Mouse (Mus musculus): ENCODE data around the gene 1700034J05Rik. TPM values are rescaled to one million over a fixed set of nuclear protein-coding genes. Genes with fewer than 3 reads are reported as not detected.

1700034J05Rik gene
- polyA plus RNA-seq, 1 experiment: not detected

- Histone ChIP-seq H3K27ac (ENCODE audit: insufficient read depth, low read length) (no peak overlapping the region), H3K4me1 (ENCODE audit: control insufficient read depth, insufficient read depth, low read length) (no peaks in the 10 kb centered on the region), H3K27me3 (ENCODE audit: control insufficient read depth, insufficient read depth, low read length, poor library complexity, severe bottlenecking) (no peaks in the 10 kb centered on the region), H3K36me3 (ENCODE audit: control insufficient read depth, insufficient read depth, low read length, poor library complexity, severe bottlenecking) (no peaks in the 10 kb centered on the region), H3K4me3 (ENCODE audit: low read depth, low read length) (no peak overlapping the region), H3K9me3 (replicated peaks; ENCODE audit: control insufficient read depth, insufficient read depth, low read length, poor library complexity, severe bottlenecking) (no peaks in the 10 kb centered on the region), H3K9ac (ENCODE audit: low read depth, poor library complexity, severe bottlenecking) (no peak overlapping the region)
- no peak for TF ChIP-seq CTCF (IDR thresholded peaks at IDR 0.05; ENCODE audit: low read depth, low read length)
- TF ChIP-seq POLR2A (IDR thresholded peaks at IDR 0.05; ENCODE audit: insufficient read depth, low read length): no peak
- no peak for TF ChIP-seq EP300 (IDR thresholded peaks at IDR 0.05; ENCODE audit: insufficient read depth, low read depth, low read length)
These were observed 7.7 kb upstream of the 1700034J05Rik start for GRCm38 (mm10) chr6:146961832-146962481.

GRCm38 (mm10) chr6:146960956-146961355 lies 6.7 kb upstream of the 1700034J05Rik start:
- no peak for TF ChIP-seq CTCF (IDR thresholded peaks at IDR 0.05; ENCODE audit: low read depth, low read length)
- TF ChIP-seq EP300 (IDR thresholded peaks at IDR 0.05; ENCODE audit: insufficient read depth, low read depth, low read length): no peak
- no peak for TF ChIP-seq POLR2A (IDR thresholded peaks at IDR 0.05; ENCODE audit: insufficient read depth, low read length)

GRCm38 (mm10) chr6:146959908-146960680 lies 5.9 kb upstream of the 1700034J05Rik start:
- H3K4me3 ChIP-seq (ENCODE audit: low read depth, low read length): no peak overlapping the region
- H3K9me3 ChIP-seq (replicated peaks; ENCODE audit: control insufficient read depth, insufficient read depth, low read length, poor library complexity, severe bottlenecking): no peaks in the 10 kb centered on the region
- H3K9ac ChIP-seq (ENCODE audit: low read depth, poor library complexity, severe bottlenecking): no peak overlapping the region
- TF ChIP-seq EP300 (IDR thresholded peaks at IDR 0.05; ENCODE audit: insufficient read depth, low read depth, low read length) (no peak), POLR2A (IDR thresholded peaks at IDR 0.05; ENCODE audit: insufficient read depth, low read length) (no peak)
- H3K36me3 ChIP-seq (ENCODE audit: control insufficient read depth, insufficient read depth, low read length, poor library complexity, severe bottlenecking): no peaks in the 10 kb centered on the region
- H3K27me3 ChIP-seq (ENCODE audit: control insufficient read depth, insufficient read depth, low read length, poor library complexity, severe bottlenecking): no peaks in the 10 kb centered on the region
- H3K27ac ChIP-seq (ENCODE audit: insufficient read depth, low read length): no peak overlapping the region
- no peaks in the 10 kb centered on the region for H3K4me1 ChIP-seq (ENCODE audit: control insufficient read depth, insufficient read depth, low read length)

More at GRCm38 (mm10) chr6:146960956-146961355, 6.7 kb upstream of the 1700034J05Rik start:
- Histone ChIP-seq H3K27me3 (ENCODE audit: control insufficient read depth, insufficient read depth, low read length, poor library complexity, severe bottlenecking) (no peaks in the 10 kb centered on the region), H3K4me3 (ENCODE audit: low read depth, low read length) (no peak overlapping the region), H3K9ac (ENCODE audit: low read depth, poor library complexity, severe bottlenecking) (no peak overlapping the region), H3K36me3 (ENCODE audit: control insufficient read depth, insufficient read depth, low read length, poor library complexity, severe bottlenecking) (no peaks in the 10 kb centered on the region), H3K9me3 (replicated peaks; ENCODE audit: control insufficient read depth, insufficient read depth, low read length, poor library complexity, severe bottlenecking) (no peaks in the 10 kb centered on the region), H3K4me1 (ENCODE audit: control insufficient read depth, insufficient read depth, low read length) (no peaks in the 10 kb centered on the region), H3K27ac (ENCODE audit: insufficient read depth, low read length) (no peak overlapping the region)

DNA sequence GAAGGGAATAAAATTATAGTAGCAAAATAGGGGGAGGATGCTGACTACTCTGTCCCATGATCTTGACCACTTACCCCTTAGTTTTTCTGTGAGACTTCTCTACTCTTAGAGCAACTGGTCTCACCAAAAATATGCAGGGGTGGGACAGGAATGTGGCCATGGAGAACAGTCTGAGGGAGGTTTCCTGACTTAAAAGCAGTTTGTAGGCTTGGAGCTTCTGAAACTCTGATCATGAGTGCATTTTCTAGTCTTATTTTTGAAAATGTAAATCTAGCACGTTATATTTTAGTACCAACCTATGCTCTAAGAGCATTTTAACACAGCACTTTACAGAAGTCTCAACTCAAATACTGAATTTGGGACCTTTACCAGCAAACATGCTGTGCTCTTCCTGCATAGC lies 4.5 kb upstream of the 1700034J05Rik start:
- Histone ChIP-seq H3K4me3 (ENCODE audit: low read depth, low read length) (no peak overlapping the region), H3K9me3 (replicated peaks; ENCODE audit: control insufficient read depth, insufficient read depth, low read length, poor library complexity, severe bottlenecking) (no peaks in the 10 kb centered on the region), H3K9ac (ENCODE audit: low read depth, poor library complexity, severe bottlenecking) (no peak overlapping the region), H3K27ac (ENCODE audit: insufficient read depth, low read length) (no peak overlapping the region), H3K36me3 (ENCODE audit: control insufficient read depth, insufficient read depth, low read length, poor library complexity, severe bottlenecking) (no peaks in the 10 kb centered on the region), H3K27me3 (ENCODE audit: control insufficient read depth, insufficient read depth, low read length, poor library complexity, severe bottlenecking) (no peaks in the 10 kb centered on the region), H3K4me1 (ENCODE audit: control insufficient read depth, insufficient read depth, low read length) (no peaks in the 10 kb centered on the region)
- TF ChIP-seq EP300 (IDR thresholded peaks at IDR 0.05; ENCODE audit: insufficient read depth, low read depth, low read length): no peak
- no peak for TF ChIP-seq POLR2A (IDR thresholded peaks at IDR 0.05; ENCODE audit: insufficient read depth, low read length)
- no peak for TF ChIP-seq CTCF (IDR thresholded peaks at IDR 0.05; ENCODE audit: low read depth, low read length)

DNA sequence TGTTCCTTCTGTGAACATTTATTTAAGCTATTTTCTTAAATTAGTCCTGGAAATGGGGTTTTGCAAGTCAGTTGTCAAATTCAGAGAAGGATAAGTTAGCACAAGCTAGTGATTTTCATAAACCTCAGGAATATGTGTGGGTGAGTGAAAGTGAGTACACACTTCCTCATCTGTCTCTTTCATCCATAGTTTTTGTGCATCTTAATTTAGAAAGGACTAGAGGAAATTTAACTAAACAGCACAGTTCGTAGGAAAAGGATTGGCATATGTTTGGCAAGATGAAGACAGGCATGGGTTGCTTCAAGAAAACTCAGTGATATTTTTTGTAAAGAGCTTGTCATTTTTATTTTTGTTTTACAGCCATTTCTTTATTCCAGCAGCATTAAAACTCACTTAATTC lies 2.7 kb upstream of the 1700034J05Rik start:
- Histone ChIP-seq H3K27me3 (ENCODE audit: control insufficient read depth, insufficient read depth, low read length, poor library complexity, severe bottlenecking) (no peaks in the 10 kb centered on the region), H3K9ac (ENCODE audit: low read depth, poor library complexity, severe bottlenecking) (no peak overlapping the region)
- no peak for TF ChIP-seq CTCF (IDR thresholded peaks at IDR 0.05; ENCODE audit: low read depth, low read length)
- TF ChIP-seq POLR2A (IDR thresholded peaks at IDR 0.05; ENCODE audit: insufficient read depth, low read length): no peak
- no peak for TF ChIP-seq EP300 (IDR thresholded peaks at IDR 0.05; ENCODE audit: insufficient read depth, low read depth, low read length)

DNA sequence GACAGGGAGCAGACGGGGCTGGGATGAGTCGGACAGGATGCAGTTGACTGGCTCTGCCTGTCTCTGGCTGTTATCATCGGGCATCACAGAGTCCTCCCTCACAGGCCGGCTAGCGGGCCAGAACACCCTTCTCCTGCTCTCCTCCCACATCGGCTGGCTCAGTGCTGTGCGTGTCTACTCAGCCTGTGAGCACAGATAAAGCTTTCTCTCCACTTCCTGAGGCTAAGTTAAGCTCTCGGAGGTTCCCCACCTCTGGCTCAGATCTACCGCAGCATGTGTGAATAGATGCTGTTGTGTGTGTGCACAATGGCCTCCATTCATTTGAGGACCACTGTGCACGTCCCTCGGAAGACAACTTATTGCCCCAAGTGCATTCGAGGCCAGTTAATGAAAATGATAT lies 1.7 kb upstream of the 1700034J05Rik start:
- H3K9ac ChIP-seq (ENCODE audit: low read depth, poor library complexity, severe bottlenecking): no peak overlapping the region
- H3K27me3 ChIP-seq (ENCODE audit: control insufficient read depth, insufficient read depth, low read length, poor library complexity, severe bottlenecking): no peaks in the 10 kb centered on the region
- H3K9me3 ChIP-seq (replicated peaks; ENCODE audit: control insufficient read depth, insufficient read depth, low read length, poor library complexity, severe bottlenecking): no peaks in the 10 kb centered on the region
- H3K27ac ChIP-seq (ENCODE audit: insufficient read depth, low read length): no peak overlapping the region
- H3K4me1 ChIP-seq (ENCODE audit: control insufficient read depth, insufficient read depth, low read length): no peaks in the 10 kb centered on the region
- TF ChIP-seq CTCF (IDR thresholded peaks at IDR 0.05; ENCODE audit: low read depth, low read length): no peak
- no peak for TF ChIP-seq POLR2A (IDR thresholded peaks at IDR 0.05; ENCODE audit: insufficient read depth, low read length)
- no peak for TF ChIP-seq EP300 (IDR thresholded peaks at IDR 0.05; ENCODE audit: insufficient read depth, low read depth, low read length)
- no peak overlapping the region for H3K4me3 ChIP-seq (ENCODE audit: low read depth, low read length)
- no peaks in the 10 kb centered on the region for H3K36me3 ChIP-seq (ENCODE audit: control insufficient read depth, insufficient read depth, low read length, poor library complexity, severe bottlenecking)

More for the DNA sequence above, 2.7 kb upstream of the 1700034J05Rik start:
- no peaks in the 10 kb centered on the region for H3K4me1 ChIP-seq (ENCODE audit: control insufficient read depth, insufficient read depth, low read length)
- H3K9me3 ChIP-seq (replicated peaks; ENCODE audit: control insufficient read depth, insufficient read depth, low read length, poor library complexity, severe bottlenecking): no peaks in the 10 kb centered on the region
- no peak overlapping the region for H3K27ac ChIP-seq (ENCODE audit: insufficient read depth, low read length)
- H3K36me3 ChIP-seq (ENCODE audit: control insufficient read depth, insufficient read depth, low read length, poor library complexity, severe bottlenecking): no peaks in the 10 kb centered on the region
- no peak overlapping the region for H3K4me3 ChIP-seq (ENCODE audit: low read depth, low read length)
